Mouse (Mus musculus) myocyte (in vitro differentiated cells): Measurements from ENCODE around the gene Nf1.

Source experiments
- CEBPB ChIP-seq: IDR thresholded peaks from 2 replicates; pipeline ENCODE4 v1.6.1; 2011; ENCODE audit warnings: mild to moderate bottlenecking, moderate library complexity; ENCODE audit not compliant: poor library complexity, insufficient read depth, severe bottlenecking
- POLR2AphosphoS2 ChIP-seq: IDR thresholded peaks from one replicate; pipeline ENCODE4 v1.6.1; 2011; ENCODE audit warnings: low read depth, control low read depth; ENCODE audit not compliant: insufficient read length

DNA sequence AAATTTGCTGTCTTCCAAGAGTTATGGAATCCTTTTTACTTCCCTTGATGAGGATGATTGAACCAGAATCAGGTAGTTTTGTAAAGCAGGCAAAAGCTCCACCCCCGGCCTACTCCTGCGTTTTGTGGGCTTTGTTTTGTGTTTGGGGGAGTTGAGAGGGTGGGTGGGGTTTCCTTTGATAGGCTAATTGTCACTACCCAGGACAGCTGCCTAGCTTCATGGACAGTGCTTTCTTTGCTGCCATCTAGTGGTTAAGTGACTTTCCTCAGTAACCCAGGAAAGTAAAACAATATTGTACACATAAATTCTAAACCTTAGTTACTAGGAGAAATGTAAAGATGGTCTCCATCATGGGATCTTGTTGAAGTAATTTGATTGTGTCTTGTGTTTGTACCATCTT, 88.1 kb downstream of the Nf1 start:
- TF ChIP-seq CEBPB (no peak), POLR2AphosphoS2 (no peak)
